Mouse (Mus musculus): ENCODE measurements around the gene Olfr1097. TPM values are rescaled to one million over a fixed set of nuclear protein-coding genes. Genes with fewer than 3 reads are reported as not detected.

Olfr1097 gene
- not detected for polyA plus RNA-seq (2014; fragmentation: Illumina TruSeq; extraction: RNeasy Lipid Tissue Mini Kit (QIAGEN cat#74804); ENCODE audit: low read depth, low replicate concordance)

DNA sequence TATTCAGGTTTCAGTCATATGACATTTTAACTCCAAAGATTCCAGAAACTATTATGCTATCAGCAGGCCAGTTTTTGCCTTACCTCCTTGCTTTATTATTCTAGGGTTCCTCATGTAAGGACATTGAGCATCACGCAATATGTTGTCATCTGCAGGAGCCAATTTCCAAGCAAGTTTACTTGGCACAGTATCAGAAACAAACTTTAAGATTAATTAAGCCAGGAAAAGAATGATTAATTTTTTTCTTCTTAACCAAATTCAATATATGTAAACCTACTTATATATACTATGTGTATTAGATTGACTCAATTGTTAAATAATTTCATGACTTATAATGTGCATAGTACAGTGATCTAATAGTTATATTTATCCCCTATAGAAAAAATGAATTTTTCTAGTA is at the start of gene Olfr1097:
TSS of gene Olfr1097 (minus strand) at position 101 of the 400 bp plus-strand sequence.

DNA sequence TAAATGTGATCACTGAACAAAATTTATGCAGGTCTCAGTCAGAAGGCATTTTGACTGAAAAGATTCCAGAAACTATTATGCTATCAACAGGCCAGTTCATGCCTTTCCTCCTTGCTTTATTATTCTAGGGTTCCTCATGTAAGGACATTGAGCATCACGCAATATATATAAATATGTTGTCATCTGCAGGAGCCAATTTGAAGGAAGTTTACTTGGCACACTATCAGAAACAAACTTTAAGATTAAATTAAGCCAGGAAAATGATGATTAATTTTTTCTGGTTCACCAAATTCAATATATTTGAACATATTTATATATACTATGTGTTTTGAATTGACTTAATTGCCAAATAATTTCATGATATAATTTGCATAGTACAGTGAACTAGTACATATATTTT is 32.4 kb upstream of the Olfr1097 start, which contains the start of gene Olfr1098:
TSS of gene Olfr1098 (minus strand) at position 101 of the 400 bp plus-strand sequence.

DNA sequence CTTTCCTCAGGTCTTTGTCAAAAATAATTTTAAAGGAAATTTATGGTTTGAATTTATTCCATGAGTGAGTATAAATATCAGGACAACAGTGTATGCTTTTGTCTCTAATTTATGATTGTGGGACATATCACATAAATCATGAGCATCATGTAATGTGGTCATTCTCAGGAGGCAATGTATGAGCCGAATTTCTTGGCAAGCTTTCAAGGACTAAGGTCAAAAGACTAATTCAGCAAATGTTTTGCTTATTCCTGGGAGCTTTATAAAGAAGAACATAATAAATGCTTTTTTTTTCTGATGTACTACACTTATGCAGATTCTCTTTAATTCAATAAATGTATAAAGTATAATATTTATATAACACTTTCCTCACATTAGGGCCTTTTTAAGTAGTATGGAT is 17.3 kb downstream of the Olfr1097 start, which contains the start of gene Gm13723:
TSS of gene Gm13723 (minus strand) at position 101 of the 400 bp plus-strand sequence.

DNA sequence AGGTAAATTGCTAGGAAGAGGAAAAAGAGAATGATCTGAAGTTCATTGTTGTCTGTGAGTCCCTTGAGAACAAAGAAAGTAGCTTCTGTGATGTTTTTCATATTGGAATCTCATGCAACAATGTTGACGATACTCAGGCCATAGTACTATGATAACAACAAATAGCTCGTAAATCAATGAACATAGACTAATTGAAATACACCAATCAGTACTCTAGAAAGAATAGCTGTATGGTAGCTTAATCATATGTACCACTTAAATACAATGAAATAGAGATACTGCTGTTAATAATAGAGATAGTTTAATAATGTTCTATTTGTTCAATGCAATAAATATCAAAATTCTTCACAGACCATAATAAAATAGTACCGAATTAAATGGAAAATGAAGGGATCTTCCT is 40.4 kb downstream of the Olfr1097 start, which contains the start of gene Olfr1095:
TSS of gene Olfr1095 (minus strand) at position 101 of the 400 bp plus-strand sequence.

Other genes starting within 250 kb of the Olfr1097 start
- not detected for gene Olfr1085, start 230.2 kb downstream of the Olfr1097 start, polyA plus RNA-seq (2014; fragmentation: Illumina TruSeq; extraction: RNeasy Lipid Tissue Mini Kit (QIAGEN cat#74804); ENCODE audit: low read depth, low replicate concordance)
- not detected for gene Olfr1086, start 212.1 kb downstream of the Olfr1097 start, polyA plus RNA-seq (2014; fragmentation: Illumina TruSeq; extraction: RNeasy Lipid Tissue Mini Kit (QIAGEN cat#74804); ENCODE audit: low read depth, low replicate concordance)
- gene Olfr1087, start 193.8 kb downstream of the Olfr1097 start, polyA plus RNA-seq (2014; fragmentation: Illumina TruSeq; extraction: RNeasy Lipid Tissue Mini Kit (QIAGEN cat#74804); ENCODE audit: low read depth, low replicate concordance), result not detected
- gene Olfr1089, start 158.5 kb downstream of the Olfr1097 start, polyA plus RNA-seq (2014; fragmentation: Illumina TruSeq; extraction: RNeasy Lipid Tissue Mini Kit (QIAGEN cat#74804); ENCODE audit: low read depth, low replicate concordance), result not detected
- not detected for gene Olfr1090, start 133.2 kb downstream of the Olfr1097 start, polyA plus RNA-seq (2014; fragmentation: Illumina TruSeq; extraction: RNeasy Lipid Tissue Mini Kit (QIAGEN cat#74804); ENCODE audit: low read depth, low replicate concordance)
- not detected for gene Olfr1093, start 109.7 kb downstream of the Olfr1097 start, polyA plus RNA-seq (2014; fragmentation: Illumina TruSeq; extraction: RNeasy Lipid Tissue Mini Kit (QIAGEN cat#74804); ENCODE audit: low read depth, low replicate concordance)
- gene Olfr141, start 82.2 kb downstream of the Olfr1097 start, polyA plus RNA-seq (2014; fragmentation: Illumina TruSeq; extraction: RNeasy Lipid Tissue Mini Kit (QIAGEN cat#74804); ENCODE audit: low read depth, low replicate concordance), result not detected
- gene Olfr1094, start 67.6 kb downstream of the Olfr1097 start, polyA plus RNA-seq (2014; fragmentation: Illumina TruSeq; extraction: RNeasy Lipid Tissue Mini Kit (QIAGEN cat#74804); ENCODE audit: low read depth, low replicate concordance), result not detected
- not detected for gene Olfr1095, start 40.5 kb downstream of the Olfr1097 start, polyA plus RNA-seq (2014; fragmentation: Illumina TruSeq; extraction: RNeasy Lipid Tissue Mini Kit (QIAGEN cat#74804); ENCODE audit: low read depth, low replicate concordance)
- not detected for gene Gm13723, start 17.4 kb downstream of the Olfr1097 start, polyA plus RNA-seq (2014; fragmentation: Illumina TruSeq; extraction: RNeasy Lipid Tissue Mini Kit (QIAGEN cat#74804); ENCODE audit: low read depth, low replicate concordance)
- not detected for gene Olfr1098, start 32.3 kb upstream of the Olfr1097 start, polyA plus RNA-seq (2014; fragmentation: Illumina TruSeq; extraction: RNeasy Lipid Tissue Mini Kit (QIAGEN cat#74804); ENCODE audit: low read depth, low replicate concordance)
- gene Olfr1099, start 68.5 kb upstream of the Olfr1097 start, polyA plus RNA-seq (2014; fragmentation: Illumina TruSeq; extraction: RNeasy Lipid Tissue Mini Kit (QIAGEN cat#74804); ENCODE audit: low read depth, low replicate concordance), result not detected
- gene Olfr1100, start 87.7 kb upstream of the Olfr1097 start, polyA plus RNA-seq (2014; fragmentation: Illumina TruSeq; extraction: RNeasy Lipid Tissue Mini Kit (QIAGEN cat#74804); ENCODE audit: low read depth, low replicate concordance), result not detected
- not detected for gene Olfr1101, start 99.0 kb upstream of the Olfr1097 start, polyA plus RNA-seq (2014; fragmentation: Illumina TruSeq; extraction: RNeasy Lipid Tissue Mini Kit (QIAGEN cat#74804); ENCODE audit: low read depth, low replicate concordance)
- gene Olfr1102, start 106.2 kb upstream of the Olfr1097 start, polyA plus RNA-seq (2014; fragmentation: Illumina TruSeq; extraction: RNeasy Lipid Tissue Mini Kit (QIAGEN cat#74804); ENCODE audit: low read depth, low replicate concordance), result not detected
- not detected for gene Olfr1104, start 134.9 kb upstream of the Olfr1097 start, polyA plus RNA-seq (2014; fragmentation: Illumina TruSeq; extraction: RNeasy Lipid Tissue Mini Kit (QIAGEN cat#74804); ENCODE audit: low read depth, low replicate concordance)
- not detected for gene Olfr1105, start 144.3 kb upstream of the Olfr1097 start, polyA plus RNA-seq (2014; fragmentation: Illumina TruSeq; extraction: RNeasy Lipid Tissue Mini Kit (QIAGEN cat#74804); ENCODE audit: low read depth, low replicate concordance)
- gene Olfr1106, start 160.1 kb upstream of the Olfr1097 start, polyA plus RNA-seq (2014; fragmentation: Illumina TruSeq; extraction: RNeasy Lipid Tissue Mini Kit (QIAGEN cat#74804); ENCODE audit: low read depth, low replicate concordance), result not detected
- gene Olfr1107, start 183.6 kb upstream of the Olfr1097 start, polyA plus RNA-seq (2014; fragmentation: Illumina TruSeq; extraction: RNeasy Lipid Tissue Mini Kit (QIAGEN cat#74804); ENCODE audit: low read depth, low replicate concordance), result not detected
- gene Olfr1109, start 203.8 kb upstream of the Olfr1097 start, polyA plus RNA-seq (2014; fragmentation: Illumina TruSeq; extraction: RNeasy Lipid Tissue Mini Kit (QIAGEN cat#74804); ENCODE audit: low read depth, low replicate concordance), result not detected
- not detected for gene Olfr259, start 222.4 kb upstream of the Olfr1097 start, polyA plus RNA-seq (2014; fragmentation: Illumina TruSeq; extraction: RNeasy Lipid Tissue Mini Kit (QIAGEN cat#74804); ENCODE audit: low read depth, low replicate concordance)
- gene Olfr1110, start 248.1 kb upstream of the Olfr1097 start, polyA plus RNA-seq (2014; fragmentation: Illumina TruSeq; extraction: RNeasy Lipid Tissue Mini Kit (QIAGEN cat#74804); ENCODE audit: low read depth, low replicate concordance), result not detected

Measured in adipose tissue, adult 10 weeks (tissue).